Mouse (Mus musculus) c-Kit-positive CD71-positive TER-119-positive erythroid progenitor cells, embryonic 14.5 days (primary cell): ENCODE results near the gene Lmna.
A peak's percentile ranks its signal among the peaks of the same experiment; 100 is the strongest.

Source experiments
- DNase-seq: peaks from one replicate; pipeline ENCODE4 v3.0.0-alpha.2; 2013; ENCODE audit warnings: low spot score

Gene Lmna

DNA sequence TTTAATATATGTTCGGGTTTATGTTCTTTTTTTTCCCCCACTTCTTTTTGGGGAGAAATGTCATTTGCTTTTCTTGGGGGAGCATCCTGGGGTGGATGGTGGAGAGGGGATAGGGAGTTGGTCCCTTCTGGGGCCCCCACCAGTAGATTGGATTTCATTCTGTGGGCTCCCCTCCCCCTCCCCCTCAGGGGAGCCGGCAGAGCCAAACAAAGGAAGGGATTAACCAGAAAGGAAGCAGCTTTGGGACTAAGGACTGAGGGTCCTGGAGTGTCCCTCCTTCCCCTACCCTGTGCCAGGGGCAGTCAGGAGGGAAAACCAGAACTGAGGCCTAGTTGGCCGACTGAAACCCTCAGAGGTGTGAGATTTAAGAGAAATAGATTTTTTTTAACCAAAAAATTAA lies 29.6 kb upstream of the Lmna start:
- DNase-seq: no peak

- no peak for DNase-seq
Measured at GRCm38 (mm10) chr3:88538271-88539145, 28.8 kb upstream of the Lmna start.

DNA sequence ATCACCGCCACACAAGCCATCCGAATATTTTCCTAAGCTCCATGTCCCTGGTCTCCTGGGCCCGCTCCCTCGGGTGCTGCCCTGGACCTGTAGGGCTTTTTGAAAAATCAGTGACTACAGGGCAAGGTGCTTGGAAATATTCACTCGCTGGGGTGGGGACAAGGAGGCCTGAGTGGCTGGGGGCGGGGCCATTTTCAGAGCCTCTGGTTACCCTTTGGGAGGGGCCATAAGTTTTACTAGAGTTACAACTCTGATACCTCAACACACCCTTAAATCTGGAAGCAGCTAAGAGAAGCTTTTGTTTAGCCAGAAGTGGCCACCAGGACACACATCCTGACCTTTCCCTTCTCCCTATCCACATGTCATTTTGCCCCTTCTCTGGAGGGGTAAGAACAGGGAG lies 27.4 kb upstream of the Lmna start:
- DNase-seq: no peak

GRCm38 (mm10) chr3:88536103-88536930 lies 26.6 kb upstream of the Lmna start:
- peak; percentile 69 for DNase-seq

DNA sequence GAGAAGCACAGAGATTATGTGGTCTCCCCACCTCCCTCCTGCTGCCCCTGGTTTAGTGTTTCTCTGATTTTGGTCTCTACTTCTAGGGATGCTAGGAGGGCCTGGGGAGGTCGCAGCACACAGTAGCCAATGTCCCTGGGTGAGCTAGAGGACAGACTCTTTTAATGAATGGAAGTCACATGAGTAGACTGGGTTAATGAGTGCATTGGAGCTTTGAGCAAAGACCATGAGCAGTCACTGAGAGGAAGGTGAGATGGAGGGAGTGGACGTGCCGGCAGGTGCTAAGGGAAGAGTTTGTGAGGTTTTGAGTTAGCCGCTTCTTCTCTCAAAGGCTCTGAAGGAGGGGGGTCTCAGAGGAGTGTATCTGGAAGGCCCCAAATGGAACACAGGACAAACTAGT lies 25.8 kb upstream of the Lmna start:
- DNase-seq: no peak

DNA sequence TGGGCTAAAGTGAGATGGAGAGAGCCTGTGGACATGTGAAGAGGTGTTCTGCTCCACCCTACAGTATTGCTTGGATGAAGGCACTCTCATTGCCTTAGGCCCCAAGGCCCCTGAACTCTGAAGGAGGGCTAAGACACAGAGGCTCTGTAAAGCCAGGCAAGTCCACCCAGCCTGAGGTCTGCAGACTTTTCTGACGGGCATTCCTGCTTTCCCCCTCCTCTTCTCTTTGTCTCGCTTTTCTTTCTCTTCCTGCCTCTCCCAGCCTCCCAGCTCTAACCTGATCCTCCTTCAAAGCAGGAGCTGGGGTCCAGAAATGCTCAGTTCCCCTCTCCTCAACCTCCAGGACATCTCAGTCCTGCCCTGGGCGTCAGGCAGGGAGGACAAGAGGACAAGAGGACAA lies 25.2 kb upstream of the Lmna start:
- no peak for DNase-seq

- DNase-seq: no peak
Measured at GRCm38 (mm10) chr3:88533706-88534105, 23.9 kb upstream of the Lmna start.

- DNase-seq: no peak
Measured at GRCm38 (mm10) chr3:88532689-88533511, 23.1 kb upstream of the Lmna start.

- DNase-seq: no peak
Measured at GRCm38 (mm10) chr3:88532299-88532674, 22.5 kb upstream of the Lmna start, which contains the start of gene Mex3a. TSS of gene Mex3a (plus strand) at chr3:88532395.

GRCm38 (mm10) chr3:88531348-88532298 lies 21.9 kb upstream of the Lmna start:
- peak; percentile 55 for DNase-seq

DNA sequence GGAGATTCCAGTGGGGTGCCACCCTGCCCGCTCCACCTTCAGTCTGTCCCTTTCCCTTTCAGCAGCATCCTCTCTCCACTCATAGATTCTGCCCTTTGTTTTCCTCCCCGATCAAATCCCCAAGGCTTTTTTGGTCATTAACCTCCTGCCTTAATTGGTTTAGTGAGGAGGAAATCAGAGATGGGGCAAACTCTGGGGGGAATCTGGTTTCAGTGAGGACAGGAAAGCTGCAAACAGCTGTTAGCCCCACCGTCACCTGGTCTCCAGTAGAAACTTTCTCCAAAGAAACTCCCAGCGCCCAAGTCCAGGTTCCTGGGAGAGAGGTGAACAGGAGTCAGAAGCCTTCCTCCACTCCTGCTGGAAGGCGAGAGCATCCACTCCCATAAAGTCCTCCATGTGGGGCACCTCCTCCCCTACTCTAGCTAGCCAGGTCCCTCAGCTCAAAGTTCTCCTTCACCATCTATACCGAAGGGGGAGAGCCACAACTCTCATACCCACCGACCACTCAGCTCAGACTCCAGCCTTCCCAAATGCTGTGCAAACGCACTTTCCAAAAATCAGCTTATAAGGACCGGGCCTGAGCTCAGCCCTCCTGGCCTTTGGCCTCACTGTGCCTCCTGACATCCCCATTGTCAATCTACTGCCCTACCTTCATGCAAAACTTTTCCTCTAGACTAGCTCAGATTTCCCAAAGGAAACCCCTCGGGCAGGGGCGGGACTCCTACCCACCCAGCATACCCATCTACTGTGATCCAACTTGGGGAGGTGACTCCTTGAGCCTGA lies 20.5 kb upstream of the Lmna start:
- DNase-seq: no peak

- DNase-seq: no peak
Measured at GRCm38 (mm10) chr3:88529204-88530000, 19.6 kb upstream of the Lmna start.

DNA sequence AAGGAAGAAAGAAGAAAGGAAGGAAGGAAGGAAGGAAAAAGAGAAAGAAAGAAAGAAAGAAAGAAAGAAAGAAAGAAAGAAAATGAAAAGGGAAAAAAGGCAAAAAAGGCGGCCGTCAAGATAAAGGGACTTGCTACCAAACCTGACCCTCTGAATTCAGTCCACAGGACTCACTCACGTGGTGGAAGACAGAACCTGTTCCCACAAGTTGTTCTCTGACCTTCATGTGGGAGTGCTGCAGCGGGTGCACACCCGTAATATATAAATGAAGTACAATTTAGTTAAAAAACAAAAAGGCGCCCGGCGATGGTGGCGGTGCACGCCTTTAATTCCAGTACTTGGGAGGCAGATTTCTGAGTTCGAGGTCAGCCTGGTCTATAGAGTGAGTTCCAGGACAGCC lies 18.9 kb upstream of the Lmna start:
- no peak for DNase-seq

DNA sequence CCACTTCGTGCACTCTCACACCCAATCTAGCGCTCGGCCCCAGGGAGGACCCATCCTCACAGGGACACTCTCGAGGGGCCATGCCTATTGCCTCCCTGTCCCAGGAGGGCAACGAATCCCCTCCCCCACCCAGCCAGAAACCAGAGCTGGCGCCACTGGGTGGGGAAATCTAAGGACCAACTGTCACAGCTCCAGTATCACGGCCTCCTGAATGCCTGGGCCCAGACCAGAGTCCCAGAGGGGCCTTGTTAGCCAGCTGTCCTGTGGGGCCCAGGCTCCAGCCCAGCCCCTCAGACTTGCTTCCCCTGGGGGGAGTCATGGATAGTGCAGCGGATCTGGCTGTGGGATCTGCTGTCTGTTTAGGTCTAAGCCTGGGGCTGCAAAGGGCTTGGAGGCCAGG lies 17.8 kb upstream of the Lmna start:
- no peak for DNase-seq

DNA sequence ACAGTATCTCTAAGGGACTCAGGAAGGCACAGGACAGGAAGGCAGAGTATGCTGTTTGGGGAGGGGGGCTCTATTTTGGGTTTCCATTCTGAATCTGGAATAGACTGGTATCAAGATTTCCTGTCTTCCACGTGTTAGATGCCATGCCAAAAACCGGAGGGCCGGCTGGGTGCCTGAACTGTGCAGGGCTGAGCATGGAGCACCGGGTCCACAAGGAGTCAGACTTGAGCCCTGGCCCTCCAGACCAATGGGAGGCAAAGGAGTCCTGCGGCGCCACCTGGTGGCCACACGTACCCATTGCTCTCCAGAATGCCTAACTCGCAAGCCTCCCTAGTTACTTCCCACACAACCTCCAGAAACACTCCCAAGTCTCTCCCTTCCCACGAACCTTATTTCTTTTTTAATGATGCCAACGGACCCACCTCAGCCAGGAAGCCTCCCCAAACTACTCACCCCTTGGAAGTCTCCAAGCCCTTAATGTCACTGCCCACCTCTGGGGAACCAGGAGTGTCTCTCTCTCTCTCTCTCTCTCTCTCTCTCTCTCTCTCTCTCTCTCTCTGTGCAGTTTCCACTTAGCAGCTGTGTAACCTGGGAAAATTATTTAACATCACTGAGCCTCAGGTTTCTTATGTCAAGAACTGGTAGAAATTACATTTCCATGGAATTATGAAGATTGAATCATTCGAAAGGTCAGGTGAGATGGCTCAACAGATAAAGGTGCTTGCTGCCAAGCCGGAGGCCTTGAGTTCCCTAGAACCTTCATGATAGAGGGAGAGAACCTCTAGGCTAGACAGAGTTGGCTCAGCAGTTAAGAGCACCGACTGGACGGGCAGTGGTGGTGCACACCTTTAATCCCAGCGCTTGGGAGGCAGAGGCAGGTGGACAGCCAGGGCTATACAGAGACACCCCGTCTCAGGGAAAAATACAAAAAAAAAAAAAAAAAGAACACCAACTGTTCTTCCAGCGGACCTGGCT lies 16.7 kb upstream of the Lmna start:
- peak; percentile 86 for DNase-seq

GRCm38 (mm10) chr3:88525021-88525420 lies 15.3 kb upstream of the Lmna start:
- DNase-seq: no peak

DNA sequence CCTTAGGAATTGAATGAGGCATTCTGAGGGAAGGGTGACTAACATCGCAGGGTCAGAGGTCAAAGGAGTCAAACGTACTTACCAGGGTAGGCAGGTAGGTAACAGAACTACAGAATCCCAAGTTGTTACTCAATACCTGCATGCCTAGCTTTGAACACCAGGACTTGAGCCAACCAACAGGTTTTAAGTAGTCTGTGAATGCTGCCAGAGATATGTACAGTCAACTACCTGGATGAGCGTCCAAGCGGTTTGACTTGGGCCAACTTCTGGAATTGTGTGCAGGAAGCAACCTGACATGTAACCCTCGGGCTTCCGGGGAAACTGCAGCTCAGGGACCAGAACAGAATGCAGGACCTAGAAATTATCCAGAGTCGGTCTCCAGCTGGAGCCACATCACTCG lies 13.3 kb upstream of the Lmna start:
- DNase-seq: no peak

GRCm38 (mm10) chr3:88521803-88522331 lies 12.1 kb upstream of the Lmna start:
- DNase-seq: peak; percentile 70
